8 mouse cellular contexts compared by ENCODE assay signal in the genomic region with DNA sequence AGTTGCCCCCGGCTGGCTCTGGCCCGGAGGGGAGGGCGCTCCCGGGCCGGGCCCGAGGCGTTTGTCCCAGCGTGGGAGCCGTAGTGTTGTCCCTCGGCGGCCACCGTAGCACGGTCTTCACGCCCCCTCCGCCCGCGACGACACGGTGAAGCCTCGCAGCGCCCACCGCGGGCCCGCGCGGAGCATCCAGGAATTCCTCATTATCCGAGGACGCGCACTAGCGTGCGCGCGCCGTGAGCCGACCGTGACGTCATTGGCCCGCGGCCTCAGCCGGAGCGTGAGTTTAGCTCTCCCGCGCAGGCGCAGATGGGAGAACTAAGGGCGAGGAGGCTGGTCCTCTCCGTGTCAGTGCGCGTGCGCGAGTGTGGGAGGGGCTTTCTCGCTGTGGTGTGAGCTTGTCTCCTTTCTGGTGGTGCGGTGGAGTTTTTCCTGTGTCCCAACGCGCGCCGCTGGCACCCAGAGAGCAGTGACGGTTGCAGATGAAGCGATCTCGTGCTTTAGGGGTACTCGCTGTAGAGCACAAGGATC. TPM values are rescaled to one million over a fixed set of nuclear protein-coding genes. Genes with fewer than 3 reads are reported as not detected.
A peak's percentile ranks its signal among the peaks of the same experiment; 100 is the strongest.
DNase-seq lines count a peak whose midpoint lies in the region; ATAC-seq lines count a peak whose summit lies in the region.

No protein-coding gene starts in this region.

- no peaks in the 10 kb centered on the region for H3K27me3 ChIP-seq in heart, embryonic 14.5 days (ENCODE audit: control insufficient read depth, insufficient read depth, low read length)
- no peaks in the 10 kb centered on the region for H3K27me3 ChIP-seq in liver, embryonic 13.5 days
- no peaks in the 10 kb centered on the region for H3K27me3 ChIP-seq in stomach, embryonic 16.5 days (ENCODE audit: control insufficient read depth, insufficient read depth, low read length)

- DNase-seq in c-Kit-negative CD71-positive TER-119-positive erythroid progenitor cells, embryonic 14.5 days (ENCODE audit: low read depth, low spot score) = peak; percentile 100
- DNase-seq in fibroblast of lung, adult 2 months (ENCODE audit: low read depth) = peak; percentile 94
- DNase-seq in kidney, postnatal 14 days = peak; percentile 100
- peak; percentile 100 for DNase-seq in liver, embryonic 13.5 days
- DNase-seq in neural tube, embryonic 10.5 days (ENCODE audit: extremely low spot score, low spot score) = peak; percentile 100

- under 1% methylated on average over 58 of the region's 60 CpGs for WGBS in heart, embryonic 14.5 days
- WGBS in liver, embryonic 13.5 days (ENCODE audit: insufficient replicate concordance) = 0% methylated on average over 58 of the region's 60 CpGs
- WGBS in stomach, embryonic 16.5 days = under 1% methylated on average over 60 of the region's 60 CpGs

- peaks cover 11 to 23% of the 10 kb centered on the region in 2 experiments for H3K4me1 ChIP-seq in heart, embryonic 14.5 days (ENCODE audit: control insufficient read depth in 2 of 2, insufficient read depth in 2 of 2, low read length in 2 of 2)
- H3K4me1 ChIP-seq in liver, embryonic 13.5 days (replicated peaks) = peaks cover 48% of the 10 kb centered on the region
- peaks cover 22% of the 10 kb centered on the region for H3K4me1 ChIP-seq in stomach, embryonic 16.5 days (ENCODE audit: control insufficient read depth, insufficient read depth, low read length)

- H3K4me2 ChIP-seq in heart, embryonic 14.5 days (ENCODE audit: low read length) = peak overlapping the region; percentile 86
- H3K4me2 ChIP-seq in liver, embryonic 13.5 days = peak overlapping the region; percentile 94
- peak overlapping the region; percentile 83 for H3K4me2 ChIP-seq in stomach, embryonic 16.5 days (ENCODE audit: low read depth, low read length)

- H3K4me3 ChIP-seq in heart, embryonic 14.5 days (ENCODE audit: control insufficient read depth in 1 of 2, insufficient read depth in 1 of 2, low read depth in 1 of 2, low read length in 2 of 2) = peak overlapping the region; percentile 80 to 85
- peak overlapping the region; percentile 91 for H3K4me3 ChIP-seq in liver, embryonic 13.5 days (replicated peaks)
- peak overlapping the region; percentile 85 for H3K4me3 ChIP-seq in stomach, embryonic 16.5 days (replicated peaks; ENCODE audit: low read length)

- no peaks in the 10 kb centered on the region for H3K9me3 ChIP-seq in heart, embryonic 14.5 days (ENCODE audit: control insufficient read depth, low read length)
- H3K9me3 ChIP-seq in liver, embryonic 13.5 days (replicated peaks) = no peaks in the 10 kb centered on the region
- H3K9me3 ChIP-seq in stomach, embryonic 16.5 days (replicated peaks; ENCODE audit: control insufficient read depth, low read length) = no peaks in the 10 kb centered on the region

- H3K27ac ChIP-seq in heart, embryonic 14.5 days (replicated peaks in 1 of 2; ENCODE audit: control insufficient read depth in 1 of 2, insufficient read depth in 1 of 2, low read depth in 2 of 2, low read length in 2 of 2) = peak overlapping the region; percentile 91 to 94
- H3K27ac ChIP-seq in liver, embryonic 13.5 days = peak overlapping the region; percentile 93
- peak overlapping the region; percentile 90 for H3K27ac ChIP-seq in stomach, embryonic 16.5 days (ENCODE audit: low read length)

- H3K9ac ChIP-seq in heart, embryonic 14.5 days (ENCODE audit: low read length) = peak overlapping the region; percentile 94
- H3K9ac ChIP-seq in liver, embryonic 13.5 days = peak overlapping the region; percentile 95
- H3K9ac ChIP-seq in stomach, embryonic 16.5 days (ENCODE audit: low read length) = peak overlapping the region; percentile 96

- peaks cover 28% of the 10 kb centered on the region for H3K36me3 ChIP-seq in heart, embryonic 14.5 days (ENCODE audit: control insufficient read depth, insufficient read depth, low read length)
- peaks cover 31% of the 10 kb centered on the region for H3K36me3 ChIP-seq in liver, embryonic 13.5 days
- H3K36me3 ChIP-seq in stomach, embryonic 16.5 days (ENCODE audit: control insufficient read depth, insufficient read depth, low read length) = no peaks in the 10 kb centered on the region

- peak; percentile 90 for ATAC-seq in CD4-positive, CD25-positive, alpha-beta regulatory T cell, adult 4 months
- ATAC-seq in heart, embryonic 14.5 days (ENCODE audit: insufficient number of reproducible peaks, insufficient read depth, low FRiP score, low read depth) = peak; percentile 88
- ATAC-seq in liver, embryonic 13.5 days (ENCODE audit: low read depth) = peak; percentile 83
- peak; percentile 90 for ATAC-seq in stomach, embryonic 16.5 days (ENCODE audit: insufficient read depth, low FRiP score)

RNA-seq across cellular contexts. Expression of gene Nacc2, which starts 17.3 kb away (rescaled TPM):
- under 1 TPM; 0.44 to 0.75 TPM for polyA plus RNA-seq in CD4-positive, CD25-positive, alpha-beta regulatory T cell, adult 4 months (2017; shearing (Covaris generic))
- polyA plus RNA-seq in heart, embryonic 14.5 days (2014; fragmentation: Nextera tagmentation; extraction: Ambion mirVana) = 6.2 and 6.9 TPM in 2 replicates
- 2.5 and 3.6 TPM in 2 replicates for polyA plus RNA-seq in liver, embryonic 13.5 days (2015; fragmentation: Nextera tagmentation; extraction: Ambion mirVana)
- polyA plus RNA-seq in stomach, embryonic 16.5 days (2015; fragmentation: Nextera tagmentation; extraction: Ambion mirVana) = 16.8 and 18.8 TPM in 2 replicates

Comparison
In these comparisons a context has a peak if more than half of its experiments do, and no peak if none do; other contexts are left out.
1. Peak in every context shown above with its lines: DNase-seq, ATAC-seq, H3K4me3 ChIP-seq and H3K27ac ChIP-seq.